Mouse (Mus musculus) telencephalon, adult 2 months (tissue): ENCODE measurements around the gene Maco1.
"Not testable (repeated sequence)": the region's sequence is repeated elsewhere in the genome, so short reads cannot be mapped to it uniquely, and the experiment has no call there.

Experiments used
- DNase-seq: peaks from one replicate; pipeline ENCODE4 v3.0.0-alpha.2; 2011; ENCODE audit warnings: low read depth, low spot score

The Maco1 gene

GRCm38 (mm10) chr4:134814229-134814571, 38.9 kb downstream of the Maco1 start:
- no peak for DNase-seq

DNA sequence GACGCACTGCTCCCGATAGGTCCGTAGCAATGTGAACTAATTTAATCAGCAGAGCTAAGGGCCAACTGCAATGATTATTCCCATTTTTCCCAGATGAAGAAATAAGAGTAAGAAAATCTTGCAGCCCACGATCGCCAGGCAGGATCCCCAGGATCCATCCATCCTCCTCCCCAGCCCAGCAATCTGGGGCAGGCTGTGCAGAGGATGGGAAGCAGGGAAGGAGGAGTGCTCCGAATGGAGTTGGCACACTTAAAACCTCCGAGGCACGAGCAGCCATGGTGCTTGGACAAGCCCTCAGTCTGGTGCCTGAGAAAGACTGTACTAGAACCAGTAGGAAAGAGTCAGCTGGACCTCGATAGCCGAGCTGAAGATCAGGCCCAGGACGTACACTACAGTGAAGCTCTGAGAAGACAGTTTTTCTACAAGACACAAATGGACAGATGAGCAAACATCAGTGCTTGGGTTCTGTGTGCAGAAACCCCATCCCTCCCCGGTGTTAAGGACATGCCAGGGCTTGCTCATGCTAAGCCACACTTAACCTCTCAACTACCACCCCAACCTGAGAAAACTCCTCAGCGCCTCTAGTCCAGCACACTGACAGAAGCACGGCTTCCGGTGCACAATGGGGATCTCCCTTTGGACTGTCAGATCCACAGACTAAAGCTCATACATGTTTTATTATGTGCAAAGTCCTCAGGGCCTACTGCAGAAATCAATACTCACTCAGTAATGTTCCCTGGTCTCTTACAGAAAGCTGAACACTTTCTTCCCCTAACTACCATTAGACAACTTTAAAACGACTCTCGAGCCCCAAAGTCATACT, 39.5 kb downstream of the Maco1 start:
- no peak for DNase-seq

GRCm38 (mm10) chr4:134804765-134805164, 48.4 kb downstream of the Maco1 start:
- DNase-seq = no peak

DNA sequence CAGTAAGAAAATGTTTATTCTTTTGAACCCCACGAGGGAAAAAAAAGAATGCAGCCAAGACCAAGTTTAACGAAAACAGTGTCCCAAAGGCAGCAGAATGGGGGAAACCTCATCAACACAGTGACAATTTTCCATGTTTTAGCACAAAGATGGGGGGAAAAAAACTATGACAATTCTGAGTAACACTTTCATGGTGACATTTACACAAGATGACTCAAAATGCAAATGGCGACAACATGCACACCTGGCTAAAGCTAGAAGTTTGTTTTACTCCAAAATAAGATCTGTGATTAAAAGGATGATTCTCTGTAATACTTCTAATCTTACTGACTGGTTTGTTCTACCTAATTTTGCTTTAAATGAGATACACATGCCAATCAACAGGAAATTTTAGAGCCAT, 50.4 kb downstream of the Maco1 start:
- no peak for DNase-seq

- no peak for DNase-seq
These were observed 51.0 kb downstream of the Maco1 start for GRCm38 (mm10) chr4:134802155-134802554.

DNA sequence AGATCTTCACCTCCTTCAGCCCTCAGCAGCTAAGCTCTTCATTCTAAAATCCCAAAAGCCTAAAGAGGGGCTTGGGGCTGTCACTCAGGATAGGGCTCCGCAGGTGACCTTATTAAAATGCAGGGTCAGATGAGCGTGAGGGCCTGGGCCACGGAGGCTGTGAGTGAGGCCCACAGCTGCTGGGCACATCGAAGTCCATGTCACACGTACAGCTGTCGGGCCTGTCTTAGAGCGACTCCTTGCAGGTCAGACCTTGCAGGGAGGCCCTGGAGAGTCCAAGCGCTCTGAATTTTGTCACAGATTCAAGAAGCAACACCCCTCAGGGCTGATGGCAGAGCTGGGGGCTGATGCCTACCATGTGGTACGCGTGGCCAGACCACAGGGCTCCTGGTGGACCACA, 52.5 kb downstream of the Maco1 start:
- DNase-seq = no peak

- DNase-seq = peak; percentile 66
These were observed 53.0 kb downstream of the Maco1 start for GRCm38 (mm10) chr4:134800098-134800497.

DNA sequence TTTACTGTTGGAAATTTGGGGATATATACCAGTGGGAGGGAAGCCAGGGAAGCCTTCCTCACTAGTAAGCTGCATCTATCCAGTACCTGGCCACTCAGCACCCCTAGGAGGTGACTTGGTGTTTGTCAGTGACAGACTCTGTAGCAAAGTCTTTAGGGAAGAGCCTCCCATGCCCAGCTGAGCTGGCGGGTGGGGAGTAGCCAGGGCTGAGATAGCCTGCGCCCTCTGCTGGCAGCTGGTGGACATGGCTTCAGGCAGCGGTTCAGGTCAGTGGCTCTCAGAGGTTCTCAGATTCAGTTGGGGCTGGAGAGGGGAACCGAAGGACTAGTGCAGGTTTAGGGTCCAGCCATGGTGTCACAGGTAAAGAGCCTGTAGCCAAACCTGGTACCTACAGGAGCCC, 53.9 kb downstream of the Maco1 start:
- DNase-seq = no peak

DNA sequence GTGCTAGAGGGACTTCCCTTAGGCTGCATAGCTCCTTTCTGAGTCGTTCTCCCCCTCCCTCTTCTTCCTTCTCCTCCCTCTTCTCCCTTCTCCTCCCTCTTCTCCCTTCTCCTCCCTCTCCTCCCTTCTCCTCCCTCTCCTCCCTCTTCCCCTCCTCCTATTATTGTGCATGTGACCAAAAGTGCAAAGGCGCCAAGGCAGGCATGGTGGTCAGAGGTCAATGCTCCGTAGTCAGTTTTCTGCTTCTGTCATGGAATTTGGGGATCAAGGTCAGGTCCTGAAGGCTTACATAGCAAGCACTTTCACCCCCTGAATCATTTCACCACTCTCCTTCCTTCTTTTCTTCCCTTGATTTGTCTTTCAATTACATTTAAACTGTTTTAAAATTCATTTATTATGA, 54.3 kb downstream of the Maco1 start:
- no peak for DNase-seq

DNA sequence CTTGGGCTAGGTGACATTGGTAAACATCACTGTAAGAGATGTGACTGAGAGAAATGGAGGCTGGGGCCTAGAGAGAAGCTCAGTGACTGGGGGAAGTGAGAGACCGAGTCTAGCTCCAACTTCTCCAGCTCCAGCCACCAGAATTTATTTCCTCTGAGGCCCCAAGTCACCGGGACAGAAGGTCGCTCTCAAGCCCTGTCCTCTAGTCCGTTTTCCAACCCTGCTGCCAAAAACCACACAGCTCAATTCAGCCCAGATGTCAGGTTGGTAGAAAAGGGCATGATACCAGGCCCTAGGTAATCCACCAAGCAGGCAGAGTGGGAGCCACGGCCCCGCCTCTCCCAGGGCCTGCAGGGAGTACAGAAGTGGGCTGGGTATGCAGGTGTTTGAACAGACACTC, 55.5 kb downstream of the Maco1 start:
- DNase-seq = no peak

GRCm38 (mm10) chr4:134796581-134797361, 56.4 kb downstream of the Maco1 start:
- no peak for DNase-seq

DNA sequence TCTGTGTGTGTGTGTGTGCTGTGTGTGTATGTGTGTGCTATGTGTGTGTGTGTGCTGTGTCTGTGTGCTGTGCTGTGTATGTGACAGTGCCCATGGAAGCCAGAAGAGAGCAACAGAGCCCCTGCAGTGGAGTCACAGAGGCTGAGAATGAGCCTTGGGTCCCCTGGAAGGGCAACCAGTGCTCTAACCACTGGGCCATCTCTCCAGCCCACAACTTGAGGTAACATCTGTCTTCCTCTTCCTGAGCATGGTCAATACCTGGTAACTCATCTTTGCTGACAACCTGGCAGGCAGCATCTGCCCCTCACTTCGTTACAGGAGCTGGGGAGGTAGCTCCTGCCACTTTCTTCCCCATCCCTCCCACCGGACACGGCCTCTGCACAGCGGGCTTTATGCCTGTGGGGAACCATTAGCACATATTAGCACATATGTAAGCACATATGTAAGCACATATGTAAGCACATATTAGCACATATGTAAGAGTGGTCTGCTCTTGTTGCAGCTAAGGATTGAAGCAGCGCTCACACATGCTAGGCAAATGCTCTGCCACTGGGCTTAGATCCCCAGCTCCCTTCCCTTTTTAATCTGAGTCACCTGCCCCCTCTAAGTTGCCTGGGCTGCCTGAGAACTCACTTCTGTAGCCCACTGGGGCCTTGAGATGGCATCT, 57.2 kb downstream of the Maco1 start:
- DNase-seq = no peak

DNA sequence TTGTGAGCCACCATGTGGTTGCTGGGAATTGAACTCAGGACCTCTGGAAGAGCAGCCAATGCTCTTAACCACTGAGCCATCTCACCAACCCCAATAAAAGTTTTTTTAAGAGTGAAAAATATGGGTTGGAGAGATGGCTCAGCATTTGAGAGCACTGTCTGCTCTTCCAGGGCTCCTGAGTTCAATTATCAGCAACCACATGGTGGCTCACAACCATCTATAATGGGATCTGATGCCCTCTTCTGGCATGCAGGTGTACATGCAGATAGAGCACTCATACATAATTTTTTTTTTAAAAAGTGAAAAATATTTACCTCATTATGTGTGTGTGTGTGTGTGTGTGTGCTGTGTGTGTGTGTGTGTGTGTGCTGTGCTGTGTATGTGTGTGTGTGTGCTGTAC, 58.2 kb downstream of the Maco1 start:
- not testable (repeated sequence) for DNase-seq

DNA sequence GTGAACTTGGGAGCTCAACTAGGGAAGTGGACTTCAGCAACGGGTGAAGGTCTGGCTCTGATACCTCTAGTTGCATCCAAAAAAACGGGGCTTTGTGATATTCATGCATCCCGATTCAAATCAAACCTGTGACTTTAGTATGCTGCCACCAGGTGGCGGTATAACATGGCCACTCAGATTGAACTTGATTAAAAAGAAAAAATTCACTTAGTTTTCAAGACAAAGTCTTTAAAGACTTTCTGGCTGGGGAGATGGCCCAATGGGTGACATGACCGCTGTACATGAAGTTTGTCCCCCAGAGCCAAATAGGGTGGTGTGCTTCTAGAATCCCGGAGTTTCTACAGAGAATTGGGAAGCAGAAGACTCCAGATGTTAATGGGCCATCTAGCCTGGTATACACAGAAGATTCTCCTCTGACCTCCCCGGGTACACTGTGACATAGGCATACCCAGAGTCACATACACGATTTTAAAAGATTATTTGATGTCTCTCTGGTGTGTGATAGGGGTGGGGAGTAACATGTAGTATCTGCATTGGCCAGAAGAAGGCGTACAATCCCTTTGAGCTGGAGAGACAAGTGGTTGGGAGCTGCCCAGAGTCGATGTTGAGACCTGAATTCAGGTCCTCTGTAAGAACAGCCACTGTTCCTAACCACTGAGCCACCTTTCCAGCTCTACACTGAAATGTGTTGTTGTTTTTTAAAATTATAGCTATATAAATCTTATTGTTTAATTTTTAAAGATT, 59.8 kb downstream of the Maco1 start:
- DNase-seq = no peak

- no peak for DNase-seq
These were observed 61.4 kb downstream of the Maco1 start for GRCm38 (mm10) chr4:134791731-134792130.

DNA sequence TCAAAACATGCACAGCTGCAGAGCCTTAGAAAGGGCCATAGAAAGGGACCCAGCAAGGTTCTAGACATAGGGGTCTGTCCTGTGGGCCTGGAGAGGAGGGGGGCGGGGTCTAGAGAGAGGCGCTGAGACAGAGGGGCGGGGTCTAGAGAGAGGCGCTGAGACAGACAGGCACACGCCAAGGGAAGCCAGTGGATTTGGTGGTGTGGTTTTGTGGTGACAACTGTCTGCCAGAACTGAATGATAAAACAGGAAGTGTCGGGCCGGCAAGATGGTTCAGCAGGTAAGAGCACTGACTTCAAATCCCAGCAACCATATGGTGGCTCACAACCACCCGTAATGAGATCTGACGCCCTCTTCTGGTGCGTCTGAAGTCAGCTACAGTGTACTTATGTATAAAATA, 66.2 kb downstream of the Maco1 start:
- DNase-seq = no peak

- DNase-seq = no peak
These were observed 68.4 kb downstream of the Maco1 start for GRCm38 (mm10) chr4:134784701-134785100.

GRCm38 (mm10) chr4:134779136-134779934, 73.8 kb downstream of the Maco1 start:
- DNase-seq = no peak

- no peak for DNase-seq
These were observed 76.9 kb downstream of the Maco1 start for GRCm38 (mm10) chr4:134776246-134776645.

DNA sequence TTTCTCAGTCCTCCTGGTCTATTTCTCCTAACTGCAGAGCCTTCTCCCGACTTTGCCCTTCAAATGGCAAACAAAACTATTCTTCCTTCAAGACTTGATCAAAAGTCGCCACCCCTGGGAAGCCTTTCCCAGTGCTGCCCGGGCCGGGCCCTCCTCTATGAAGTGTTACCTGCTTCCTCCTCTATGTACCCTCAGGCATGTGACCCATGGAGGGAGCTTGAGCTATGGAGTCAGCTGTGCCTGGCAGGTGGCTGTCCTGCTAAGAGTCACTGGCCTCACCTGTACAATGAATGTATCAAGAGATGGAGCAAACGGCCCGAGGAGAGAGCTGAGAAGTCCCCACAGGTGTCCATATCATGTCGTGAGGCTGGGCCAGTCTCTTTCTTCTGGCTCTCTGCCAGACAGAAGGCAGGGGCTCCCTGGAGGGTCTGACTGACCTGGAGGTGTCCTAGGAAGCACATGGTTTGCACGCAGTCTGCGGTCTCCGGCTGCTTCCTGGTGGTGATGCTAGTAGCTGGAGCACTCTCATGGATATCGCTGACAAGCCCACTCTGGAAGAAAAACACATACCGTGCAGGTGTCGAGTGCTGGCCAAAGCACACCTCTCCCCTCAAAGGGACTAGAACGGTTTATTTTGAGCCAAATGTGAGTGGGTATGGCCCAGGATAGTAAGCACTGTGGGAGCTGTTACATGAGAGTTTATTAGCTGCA, 77.8 kb downstream of the Maco1 start:
- DNase-seq = no peak
